Mouse (Mus musculus) right cerebral cortex, adult 18-20 months (tissue): ENCODE data around the gene Nap1l4.

Experiments
- DNase-seq: peaks from one replicate; pipeline ENCODE4 v3.0.0; 2022; ENCODE audit warnings: mixed read lengths

Nap1l4 gene

GRCm38 (mm10) chr7:143513763-143514415, 35.0 kb downstream of the Nap1l4 start:
- no peak for DNase-seq

GRCm38 (mm10) chr7:143511335-143511712, 37.6 kb downstream of the Nap1l4 start:
- DNase-seq = no peak

- DNase-seq = no peak
Observed at GRCm38 (mm10) chr7:143510593-143511334, 38.1 kb downstream of the Nap1l4 start.

GRCm38 (mm10) chr7:143509566-143509965, 39.3 kb downstream of the Nap1l4 start:
- no peak for DNase-seq

- DNase-seq = peak; percentile 30
Observed at GRCm38 (mm10) chr7:143506675-143507074, 42.2 kb downstream of the Nap1l4 start.

- DNase-seq = no peak
Observed at GRCm38 (mm10) chr7:143506271-143506670, 42.6 kb downstream of the Nap1l4 start.

- peak; percentile 39 for DNase-seq
Observed at GRCm38 (mm10) chr7:143505823-143506222, 43.1 kb downstream of the Nap1l4 start.

- DNase-seq = no peak
Observed at GRCm38 (mm10) chr7:143505411-143505810, 43.5 kb downstream of the Nap1l4 start.

- DNase-seq = no peak
Observed at GRCm38 (mm10) chr7:143503926-143504325, 45.0 kb downstream of the Nap1l4 start.

- no peak for DNase-seq
Observed at GRCm38 (mm10) chr7:143502418-143503200, 46.3 kb downstream of the Nap1l4 start, which contains the start of gene Phlda2. Gene Phlda2, minus strand, starts transcription at chr7:143503150.

- DNase-seq = no peak
Observed at GRCm38 (mm10) chr7:143501643-143502417, 47.1 kb downstream of the Nap1l4 start.

- no peak for DNase-seq
Observed at GRCm38 (mm10) chr7:143500912-143501311, 48.0 kb downstream of the Nap1l4 start.

GRCm38 (mm10) chr7:143498584-143498983, 50.3 kb downstream of the Nap1l4 start:
- no peak for DNase-seq

GRCm38 (mm10) chr7:143495104-143495961, 53.6 kb downstream of the Nap1l4 start:
- no peak for DNase-seq

GRCm38 (mm10) chr7:143493616-143494126, 55.2 kb downstream of the Nap1l4 start:
- no peak for DNase-seq

GRCm38 (mm10) chr7:143489735-143490134, 59.2 kb downstream of the Nap1l4 start:
- no peak for DNase-seq

GRCm38 (mm10) chr7:143482541-143482940, 66.4 kb downstream of the Nap1l4 start:
- no peak for DNase-seq

GRCm38 (mm10) chr7:143481806-143482387, 67.0 kb downstream of the Nap1l4 start:
- no peak for DNase-seq

- no peak for DNase-seq
Observed at GRCm38 (mm10) chr7:143480498-143480897, 68.4 kb downstream of the Nap1l4 start.

- DNase-seq = no peak
Observed at GRCm38 (mm10) chr7:143477800-143478199, 71.1 kb downstream of the Nap1l4 start.

GRCm38 (mm10) chr7:143476702-143477335, 72.1 kb downstream of the Nap1l4 start:
- DNase-seq = no peak
